Mouse (Mus musculus): ENCODE results near the gene Wnt2b.

Wnt2b gene

DNA sequence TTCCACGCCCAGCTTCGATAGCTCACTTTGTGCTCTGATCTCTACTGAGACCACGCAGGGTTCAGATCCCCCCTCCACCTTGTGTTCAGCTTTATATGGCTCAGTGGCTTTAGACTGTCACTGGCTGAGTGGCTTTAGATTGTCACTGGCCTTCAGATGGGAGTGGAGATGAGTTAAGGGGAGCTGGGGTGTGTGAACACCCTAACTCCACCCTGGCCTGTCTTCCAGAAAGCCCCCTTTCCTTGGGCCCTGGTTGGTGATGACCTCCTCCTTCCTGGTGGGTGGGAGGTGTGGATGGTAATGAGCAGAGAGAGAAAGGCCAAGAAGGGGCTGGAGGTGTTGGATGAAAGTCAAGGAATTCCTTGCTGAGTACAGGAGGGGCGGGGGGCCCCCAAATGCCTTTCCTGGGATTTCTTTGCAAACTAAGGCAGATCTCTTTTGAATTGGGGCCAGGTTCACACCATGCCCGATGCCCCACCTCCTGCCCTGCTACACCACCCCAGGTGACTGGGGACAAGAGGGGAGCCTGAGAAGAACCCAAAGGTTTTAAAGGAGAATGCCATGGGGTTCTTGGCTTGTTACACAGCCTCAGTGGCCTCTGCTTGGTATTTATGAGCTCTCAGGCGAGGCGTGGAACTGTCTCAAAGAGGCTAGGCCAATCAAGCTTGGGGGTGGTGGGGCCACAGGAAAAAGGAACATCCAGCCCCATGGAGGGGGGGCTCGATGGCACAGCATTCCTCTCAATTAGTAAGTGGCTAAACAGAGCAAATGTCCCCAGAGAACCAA, 3.5 kb upstream of the Wnt2b start:
- DNase-seq (ENCODE audit: low read depth in 2 of 2, low spot score in 2 of 2), result no peak

- DNase-seq (ENCODE audit: low read depth in 2 of 2, low spot score in 2 of 2), result peak in 1 of 2 experiments; percentile 27
These were observed 1.9 kb upstream of the Wnt2b start for GRCm38 (mm10) chr3:104963331-104964276.

DNA sequence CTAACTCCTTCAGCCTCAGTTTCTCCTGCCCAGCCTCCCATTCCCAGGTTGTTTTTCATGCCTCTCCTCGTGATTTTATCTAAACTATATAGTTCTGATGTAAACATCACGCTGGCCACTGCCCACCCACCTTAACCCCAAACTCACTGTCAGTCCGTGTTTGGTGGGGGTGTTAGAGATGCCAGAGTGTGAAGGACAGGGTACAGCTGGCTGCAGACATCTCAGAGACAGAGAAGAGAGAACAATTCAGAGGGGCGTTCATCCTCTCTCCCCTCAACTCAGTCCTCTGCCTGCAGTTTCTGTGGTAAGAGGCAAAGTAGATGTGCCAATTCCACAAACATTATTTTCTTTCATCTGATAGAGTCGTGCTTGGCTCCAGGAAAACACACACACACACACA, 1.1 kb upstream of the Wnt2b start:
- DNase-seq (ENCODE audit: low read depth in 2 of 2, low spot score in 2 of 2), result no peak

GRCm38 (mm10) chr3:104962141-104962611, 455 bp upstream of the Wnt2b start:
- DNase-seq (ENCODE audit: low read depth in 2 of 2, low spot score in 2 of 2), result no peak

GRCm38 (mm10) chr3:104960026-104961000, 1.4 kb downstream of the Wnt2b start:
- no peak for DNase-seq (ENCODE audit: low read depth in 2 of 2, low spot score in 2 of 2)

- DNase-seq (ENCODE audit: low read depth in 2 of 2, low spot score in 2 of 2), result no peak
These were observed 5.6 kb downstream of the Wnt2b start for GRCm38 (mm10) chr3:104956131-104956581.

- DNase-seq (ENCODE audit: low read depth in 2 of 2, low spot score in 2 of 2), result no peak
These were observed 7.2 kb downstream of the Wnt2b start for GRCm38 (mm10) chr3:104954551-104954950.

DNA sequence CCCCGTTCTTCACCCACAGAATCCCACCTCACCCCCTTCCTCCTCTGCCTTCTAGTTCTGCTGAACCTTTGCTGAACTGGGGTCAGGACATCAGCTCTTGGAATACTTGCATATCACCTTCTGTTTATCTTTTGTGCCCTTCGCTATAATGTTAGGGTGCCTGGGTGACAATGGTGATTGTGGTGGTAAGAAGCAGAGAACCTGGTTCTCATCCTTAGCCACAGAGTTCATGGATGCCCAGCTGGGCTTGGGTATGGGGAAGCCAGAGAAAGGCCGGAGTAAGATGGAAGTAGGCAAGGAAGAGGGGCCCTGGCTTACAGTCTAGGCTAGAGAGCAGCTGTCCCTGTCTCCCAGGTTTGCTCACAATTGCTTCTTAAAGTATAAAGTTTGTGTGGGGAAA, 7.6 kb downstream of the Wnt2b start:
- no peak for DNase-seq (ENCODE audit: low read depth in 2 of 2, low spot score in 2 of 2)

DNA sequence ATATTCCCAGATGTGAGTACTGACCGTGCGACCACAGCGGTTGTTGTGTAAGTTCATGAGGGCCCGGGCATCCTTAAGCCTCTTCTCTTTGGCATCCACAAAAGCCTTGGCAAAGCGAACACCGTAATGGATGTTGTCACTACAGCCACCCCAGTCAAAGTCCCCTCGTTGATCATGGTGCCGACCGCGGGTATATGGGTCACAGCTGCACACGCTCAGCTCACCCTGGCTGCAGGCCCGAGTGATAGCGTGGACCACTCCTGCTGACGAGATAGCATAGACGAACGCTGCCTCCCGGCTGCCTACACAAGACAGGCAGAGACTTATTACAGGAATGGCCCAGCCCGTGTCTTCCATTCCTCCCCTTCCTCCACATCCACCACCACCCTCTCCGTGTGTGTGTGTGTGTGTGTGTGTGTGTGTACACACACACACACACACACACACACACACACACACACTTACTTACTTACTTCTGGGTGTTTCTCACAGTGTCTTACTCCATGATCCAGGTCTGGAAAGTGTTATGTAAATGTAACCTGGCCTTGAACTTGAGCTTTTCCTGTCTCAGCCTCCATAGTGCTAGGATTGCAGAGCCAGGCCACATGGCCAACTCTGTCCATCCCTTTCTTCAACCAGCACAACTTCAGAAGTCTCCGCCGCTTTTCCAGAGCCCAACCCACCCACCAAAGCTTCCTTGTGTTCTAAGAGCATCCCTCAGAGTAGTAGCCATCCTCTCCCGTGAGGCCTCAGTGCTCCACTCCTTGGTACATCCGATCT, 8.6 kb downstream of the Wnt2b start:
- DNase-seq (ENCODE audit: low read depth in 2 of 2, low spot score in 2 of 2), result no peak

DNA sequence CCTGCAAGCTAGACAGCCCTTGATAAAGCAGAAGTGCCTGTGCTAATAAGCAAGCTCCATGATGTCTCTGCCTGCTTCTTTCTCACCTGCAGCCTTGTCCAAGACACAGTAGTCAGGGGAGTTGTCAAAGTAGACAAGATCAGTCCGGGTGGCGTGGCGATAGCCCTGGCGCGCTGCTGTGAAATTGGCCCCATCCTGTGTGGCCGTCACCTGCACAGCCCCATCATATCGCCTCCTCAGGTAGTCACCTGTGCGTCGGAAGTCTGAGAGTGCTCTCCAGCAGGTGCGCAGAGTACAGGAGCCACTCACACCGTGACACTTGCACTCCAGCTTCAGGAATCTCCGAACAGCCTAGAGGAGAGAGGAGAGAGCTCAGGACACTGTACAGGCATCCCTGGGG, 10.8 kb downstream of the Wnt2b start:
- DNase-seq (ENCODE audit: low read depth in 2 of 2, low spot score in 2 of 2), result no peak

DNA sequence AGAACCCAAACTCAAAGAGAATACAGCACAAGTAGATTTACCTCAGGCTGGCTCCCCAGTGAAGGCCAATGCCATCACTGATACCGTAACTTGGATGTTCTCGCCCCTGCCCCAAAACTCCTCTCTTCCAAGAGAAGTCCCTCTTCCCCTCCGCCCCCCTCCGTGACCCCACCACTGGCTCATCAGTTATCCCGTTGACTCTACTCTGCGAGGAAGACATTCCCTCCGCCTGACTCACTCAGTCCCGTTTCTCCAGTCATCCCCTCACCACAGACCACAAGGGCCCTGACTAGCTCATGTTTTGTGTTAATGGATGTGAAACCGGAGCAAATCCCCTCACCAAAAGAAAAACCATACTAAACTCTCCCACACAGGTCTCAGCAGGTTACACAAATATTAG, 16.8 kb downstream of the Wnt2b start:
- no peak for DNase-seq (ENCODE audit: low read depth in 2 of 2, low spot score in 2 of 2)

GRCm38 (mm10) chr3:104943333-104943732, 18.4 kb downstream of the Wnt2b start:
- no peak for DNase-seq (ENCODE audit: low read depth in 2 of 2, low spot score in 2 of 2)

GRCm38 (mm10) chr3:104942682-104943081, 19.0 kb downstream of the Wnt2b start:
- no peak for DNase-seq (ENCODE audit: low read depth in 2 of 2, low spot score in 2 of 2)

DNA sequence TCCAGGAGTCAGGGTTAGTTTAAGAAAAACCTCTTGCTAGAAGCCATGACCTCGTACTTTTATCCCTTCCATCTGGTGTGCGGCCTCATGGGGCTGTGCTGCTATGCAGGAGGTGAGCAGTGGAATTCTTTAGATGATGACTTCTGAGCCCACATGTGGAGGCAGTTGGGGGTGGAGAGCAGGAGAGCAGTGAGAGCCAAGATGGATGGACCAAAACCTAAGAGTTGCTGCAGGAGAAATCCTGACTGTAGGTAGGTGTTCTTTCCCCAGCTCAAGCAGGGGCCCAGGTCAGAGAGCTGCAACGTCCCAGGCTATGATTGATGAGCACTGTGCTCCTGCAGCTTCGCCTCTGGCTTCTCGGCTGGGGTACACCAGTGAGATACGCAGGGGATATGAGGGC, 21.0 kb downstream of the Wnt2b start:
- no peak for DNase-seq (ENCODE audit: low read depth in 2 of 2, low spot score in 2 of 2)

- DNase-seq (ENCODE audit: low read depth in 2 of 2, low spot score in 2 of 2), result no peak
These were observed 23.4 kb downstream of the Wnt2b start for GRCm38 (mm10) chr3:104938327-104938726.

- DNase-seq (ENCODE audit: low read depth in 2 of 2, low spot score in 2 of 2), result no peak
These were observed 23.9 kb downstream of the Wnt2b start for GRCm38 (mm10) chr3:104937728-104938305.

- DNase-seq (ENCODE audit: low read depth in 2 of 2, low spot score in 2 of 2), result no peak
These were observed 32.3 kb downstream of the Wnt2b start for GRCm38 (mm10) chr3:104929385-104929784.

GRCm38 (mm10) chr3:104914986-104915385, 46.7 kb downstream of the Wnt2b start:
- no peak for DNase-seq (ENCODE audit: low read depth in 2 of 2, low spot score in 2 of 2)

GRCm38 (mm10) chr3:104909195-104909594, 52.5 kb downstream of the Wnt2b start:
- no peak for DNase-seq (ENCODE audit: low read depth in 2 of 2, low spot score in 2 of 2)

DNA sequence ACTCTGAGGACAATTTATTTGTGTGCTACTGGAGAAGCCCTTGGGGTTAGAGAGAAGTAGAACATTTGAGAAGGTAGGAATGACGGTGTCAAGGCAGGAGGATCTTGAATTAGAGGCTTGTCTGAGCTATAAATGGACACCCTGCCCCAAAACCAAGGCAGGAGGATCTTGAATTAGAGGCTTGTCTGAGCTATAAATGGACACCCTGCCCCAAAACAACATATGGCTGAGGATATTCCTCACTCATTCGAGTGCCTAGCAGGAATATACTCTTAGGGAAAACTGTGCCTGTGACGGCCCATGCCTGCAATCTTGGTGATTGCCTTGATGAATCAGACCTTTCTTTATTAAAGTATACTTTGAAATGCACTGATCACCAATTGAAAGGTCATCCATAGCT, 55.7 kb downstream of the Wnt2b start:
- no peak for DNase-seq (ENCODE audit: low read depth in 2 of 2, low spot score in 2 of 2)
